Mouse (Mus musculus) heart, adult 2 months (tissue): ENCODE data around the gene Cdk17. TPM values are rescaled to one million over a fixed set of nuclear protein-coding genes. Genes with fewer than 3 reads are reported as not detected.

Experiments used
- DNase-seq, 2 experiments: peaks; one replicate each; pipeline ENCODE4 v3.0.0; 2021
- H3K27ac ChIP-seq: fragments of 200-600 bp; 2 replicates; pipeline ENCODE4 v1.8.1; 2022
- H3K27me3 ChIP-seq: fragments of 200-500 bp; 2 replicates; pipeline ENCODE4 v1.6.1; 2012; ENCODE audit warnings: mild to moderate bottlenecking, low read length, inconsistent platforms, mixed read lengths; ENCODE audit not compliant: control insufficient read depth, insufficient read depth
- H3K36me3 ChIP-seq: fragments of 200-500 bp; 2 replicates; pipeline ENCODE4 v1.6.1; 2012; ENCODE audit warnings: low read length, inconsistent platforms; ENCODE audit not compliant: control insufficient read depth, insufficient read depth
- H3K4me1 ChIP-seq: fragments of 200-500 bp; 2 replicates; pipeline ENCODE4 v1.6.1; 2011; ENCODE audit warnings: low read length; ENCODE audit not compliant: control insufficient read depth, insufficient read depth
- H3K4me3 ChIP-seq: fragments of 200-600 bp; 2 replicates; pipeline ENCODE4 v1.8.1; 2022
- H3K79me2 ChIP-seq: fragments of 200-500 bp; replicated peaks from 2 replicates; pipeline ENCODE4 v1.6.1; 2012; ENCODE audit warnings: mild to moderate bottlenecking, inconsistent platforms, low read length, moderate library complexity, mixed read lengths; ENCODE audit not compliant: control insufficient read depth, insufficient read depth
- H3K9ac ChIP-seq: fragments of 200-500 bp; 2 replicates; pipeline ENCODE4 v1.6.1; 2012; ENCODE audit warnings: low read depth, mild to moderate bottlenecking, control low read depth, inconsistent platforms, low read length, mixed read lengths
- CTCF ChIP-seq: fragments of 200-600 bp; IDR thresholded peaks from 2 replicates; pipeline ENCODE4 v1.8.1; 2022; ENCODE audit warnings: antibody characterized with exemption, mild to moderate bottlenecking, moderate library complexity
- EP300 ChIP-seq: fragments of 200-500 bp; IDR thresholded peaks from 2 replicates; pipeline ENCODE4 v1.6.1; 2011; ENCODE audit warnings: low read depth, low read length, control low read depth; ENCODE audit not compliant: insufficient read depth
- POLR2A ChIP-seq: fragments of 200-500 bp; IDR thresholded peaks from 2 replicates; pipeline ENCODE4 v1.6.1; 2011; ENCODE audit warnings: mild to moderate bottlenecking, low read depth, low read length, control low read depth; ENCODE audit not compliant: insufficient read depth
- WGBS: fragments of 180-500 bp; shearing (Covaris S2); methylation state at CpG from one replicate; pipeline ENCODE4 v1.1.7; 2018; 5-methylcytosine and 5-hydroxymethylcytosine counted together
- intact Hi-C: fragments of 180-260 bp; cut with DNase I; formaldehyde crosslinking; loops from one replicate; pipeline ENCODE4 v1.15.1; 2025
- polyA plus RNA-seq: library from polyadenylated mRNA; depleted of rRNA; stranded (reverse); fragments of >200 nt; gene quantifications from 2 replicates; pipeline ENCODE4 v1.2.3, GENCODE M21; 2012
- total RNA-seq, 2 experiments: library from RNA; stranded (reverse); gene quantifications; 2 replicates each; pipeline ENCODE4 v1.2.3; 2021

Cdk17 gene
- total and polyA plus RNA-seq, 3 experiments = 14.3 to 18.8 (median 16.6) TPM

- Histone ChIP-seq H3K79me2 (peaks cover 6% of the 10 kb centered on the region), H3K36me3 (peaks cover 24% of the 10 kb centered on the region), H3K4me3 (no peak overlapping the region), H3K27me3 (no peaks in the 10 kb centered on the region), H3K9ac (peak overlapping the region; percentile 19; the same call in 1 of the 2 replicates), H3K27ac (peak overlapping the region; percentile 38; the same call in 1 of the 2 replicates), H3K4me1 (peaks cover 17% of the 10 kb centered on the region)
- intact Hi-C loops = loop anchor here (5.0 kb wide), 1 partner anchor 45 kb away; no protein-coding TSS in a partner anchor
- no peak for DNase-seq
- no peak for TF ChIP-seq CTCF
- TF ChIP-seq POLR2A = no peak
- WGBS = 41% methylated on average over 6 of the region's 6 CpGs
Measured at GRCm38 (mm10) chr10:93167311-93167710, 6.6 kb downstream of the Cdk17 start.

DNA sequence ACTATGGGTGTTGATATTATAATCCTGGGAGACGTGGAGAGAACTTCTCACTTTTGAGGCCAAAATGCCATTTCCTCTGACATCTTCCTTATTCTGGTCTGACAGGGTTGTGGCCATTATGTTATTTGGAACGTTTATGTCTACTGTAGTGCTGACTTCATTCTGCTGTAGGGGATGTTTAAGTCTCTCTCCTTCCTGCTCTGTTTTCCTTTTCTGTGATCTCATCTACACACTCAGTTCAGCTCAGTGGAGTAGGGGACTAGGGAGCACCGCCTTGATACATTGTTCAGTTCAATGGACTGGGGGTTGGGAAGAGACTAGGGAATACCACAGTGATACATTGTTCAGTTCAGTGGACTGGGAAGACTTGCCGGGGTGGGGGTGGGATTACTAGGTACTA is 7.4 kb downstream of the Cdk17 start:
- H3K36me3 ChIP-seq = peaks cover 24% of the 10 kb centered on the region
- no peak overlapping the region for H3K9ac ChIP-seq
- no peak for TF ChIP-seq CTCF
- no peak for TF ChIP-seq POLR2A
- TF ChIP-seq EP300 = no peak
- WGBS = 33% methylated on average over 4 of the region's 4 CpGs
- intact Hi-C loops = loop anchor here (5.0 kb wide), 1 partner anchor 44 kb away; no protein-coding TSS in a partner anchor
- H3K27me3 ChIP-seq = no peaks in the 10 kb centered on the region
- peaks cover 6% of the 10 kb centered on the region for H3K79me2 ChIP-seq
- peak overlapping the region; percentile 0; the same call in 1 of the 2 replicates for H3K27ac ChIP-seq
- no peak overlapping the region for H3K4me3 ChIP-seq
- peaks cover 16% of the 10 kb centered on the region for H3K4me1 ChIP-seq
- DNase-seq = no peak

GRCm38 (mm10) chr10:93171182-93171855 is 10.6 kb downstream of the Cdk17 start:
- Histone ChIP-seq H3K9ac (no peak overlapping the region), H3K4me3 (no peak overlapping the region), H3K79me2 (peaks cover 13% of the 10 kb centered on the region), H3K27ac (no peak overlapping the region), H3K4me1 (peaks cover 15% of the 10 kb centered on the region), H3K27me3 (no peaks in the 10 kb centered on the region), H3K36me3 (peaks cover 20% of the 10 kb centered on the region)
- DNase-seq = no peak
- TF ChIP-seq CTCF (no peak), EP300 (no peak), POLR2A (no peak)
- intact Hi-C loops = no loop called here
- 77% methylated on average over 6 of the region's 6 CpGs for WGBS

DNA sequence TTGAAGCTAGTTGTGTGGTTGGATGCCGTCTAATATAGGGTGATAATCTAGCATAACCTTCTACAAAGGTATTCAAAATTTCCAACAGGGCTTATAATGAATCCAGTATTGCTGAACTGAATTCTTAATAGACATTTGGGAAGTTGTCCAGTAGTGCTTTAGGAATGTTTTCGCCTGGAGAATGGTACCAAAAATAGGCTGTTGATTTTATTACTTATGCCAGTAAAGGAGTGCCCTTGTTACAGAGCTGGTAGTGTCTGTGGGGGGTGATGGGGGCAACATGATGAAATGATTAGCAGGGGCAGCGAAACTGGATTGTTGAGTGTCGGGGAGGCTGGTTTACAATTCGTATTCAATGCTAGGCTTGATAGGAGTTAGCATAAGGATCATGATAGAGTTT is 16.8 kb downstream of the Cdk17 start:
- DNase-seq = no peak
- WGBS = 15% methylated on average over 5 of the region's 5 CpGs

GRCm38 (mm10) chr10:93177874-93178273 is 17.2 kb downstream of the Cdk17 start:
- Histone ChIP-seq H3K9ac (peak overlapping the region; percentile 67; the same call in 1 of the 2 replicates), H3K27ac (peak overlapping the region; percentile 66), H3K4me3 (no peak overlapping the region; the same call in 1 of the 2 replicates), H3K79me2 (peaks cover 19% of the 10 kb centered on the region), H3K4me1 (peaks cover 25% of the 10 kb centered on the region), H3K27me3 (no peaks in the 10 kb centered on the region), H3K36me3 (peaks cover 36% of the 10 kb centered on the region)
- intact Hi-C loops = no loop called here
- 12% methylated on average over 4 of the region's 4 CpGs for WGBS
- TF ChIP-seq CTCF (no peak), EP300 (no peak), POLR2A (no peak)
- DNase-seq = no peak

More for the DNA sequence above, 16.8 kb downstream of the Cdk17 start:
- H3K27me3 ChIP-seq = no peaks in the 10 kb centered on the region
- peaks cover 25% of the 10 kb centered on the region for H3K4me1 ChIP-seq
- H3K36me3 ChIP-seq = peaks cover 36% of the 10 kb centered on the region
- peak overlapping the region; percentile 67; the same call in 1 of the 2 replicates for H3K9ac ChIP-seq
- H3K79me2 ChIP-seq = peaks cover 19% of the 10 kb centered on the region
- TF ChIP-seq POLR2A (no peak), EP300 (no peak), CTCF (no peak)
- H3K27ac ChIP-seq = peak overlapping the region; percentile 66
- intact Hi-C loops = no loop called here
- no peak overlapping the region; the same call in 1 of the 2 replicates for H3K4me3 ChIP-seq

GRCm38 (mm10) chr10:93178662-93179061 is 18.0 kb downstream of the Cdk17 start:
- Histone ChIP-seq H3K4me1 (peaks cover 25% of the 10 kb centered on the region), H3K27me3 (no peaks in the 10 kb centered on the region), H3K36me3 (peaks cover 37% of the 10 kb centered on the region), H3K79me2 (peaks cover 17% of the 10 kb centered on the region), H3K9ac (no peak overlapping the region), H3K27ac (peak overlapping the region; percentile 66; the same call in 1 of the 2 replicates), H3K4me3 (no peak overlapping the region)
- intact Hi-C loops = no loop called here
- WGBS = 97% methylated on average over 5 of the region's 5 CpGs
- TF ChIP-seq POLR2A (no peak), CTCF (peak; percentile 52)
- no peak for DNase-seq
